10 mouse cellular contexts compared by ENCODE assay signal in genomic region chr7:80439032-80439760, GRCm38 (mm10). TPM values are rescaled to one million over a fixed set of nuclear protein-coding genes. Genes with fewer than 3 reads are reported as not detected.
DNase-seq lines count a peak whose midpoint lies in the region; ATAC-seq and TF ChIP-seq lines count a peak whose summit lies in the region.
"Had no signal": no experiment of that assay in that cellular context is flagged by ENCODE, and none has a peak within 500 bp of the region (broad histone marks: within the 10 kb centered on the region; RNA-seq: fewer than 3 reads in every experiment).

No protein-coding gene starts in this region.

- H3K27me3 ChIP-seq in hindbrain, embryonic 10.5 days (ENCODE audit: insufficient read depth, poor library complexity, severe bottlenecking), result peaks cover 14% of the 10 kb centered on the region
- no peaks in the 10 kb centered on the region for H3K27me3 ChIP-seq in hindbrain, embryonic 11.5 days (ENCODE audit: control insufficient read depth, insufficient read depth, low read length)
- H3K27me3 ChIP-seq in midbrain, postnatal 0 days (ENCODE audit: insufficient read depth, low read length), result no peaks in the 10 kb centered on the region
- no peaks in the 10 kb centered on the region for H3K27me3 ChIP-seq in midbrain, embryonic 11.5 days (ENCODE audit: control insufficient read depth, insufficient read depth, low read length)
- no peaks in the 10 kb centered on the region for H3K27me3 ChIP-seq in embryonic facial prominence, embryonic 13.5 days
- no peaks in the 10 kb centered on the region for H3K27me3 ChIP-seq in neural tube, embryonic 15.5 days (replicated peaks)
- H3K27me3 ChIP-seq: midbrain, embryonic 12.5 days had no signal

- 0 out of 2 replicates have a peak overlapping the region, but pooled peaks have one; percentile 11 for H3K4me3 ChIP-seq in hindbrain, embryonic 10.5 days
- H3K4me3 ChIP-seq in hindbrain, embryonic 11.5 days (ENCODE audit: low read depth, low read length), result no peak overlapping the region
- no peak overlapping the region for H3K4me3 ChIP-seq in midbrain, postnatal 0 days (ENCODE audit: low read depth, low read length)
- no peak overlapping the region for H3K4me3 ChIP-seq in midbrain, embryonic 11.5 days (ENCODE audit: low read depth, low read length)
- no peak overlapping the region; the same call in 1 of the 2 replicates for H3K4me3 ChIP-seq in embryonic facial prominence, embryonic 13.5 days
- H3K4me3 ChIP-seq in neural tube, embryonic 15.5 days (replicated peaks), result no peak overlapping the region
- H3K4me3 ChIP-seq: midbrain, embryonic 12.5 days had no signal

- DNase-seq in hindbrain, embryonic 10.5 days (ENCODE audit: low spot score), result no peak
- DNase-seq in hindbrain, embryonic 11.5 days (ENCODE audit: low spot score), result no peak
- peak; percentile 56 for DNase-seq in midbrain, postnatal 0 days (ENCODE audit: low spot score)
- DNase-seq in midbrain, embryonic 11.5 days (ENCODE audit: low spot score, missing footprints), result no peak
- DNase-seq: cerebellum, adult 11 months had no signal

- H3K9me3 ChIP-seq in hindbrain, embryonic 10.5 days, result no peaks in the 10 kb centered on the region
- no peaks in the 10 kb centered on the region for H3K9me3 ChIP-seq in hindbrain, embryonic 11.5 days (ENCODE audit: control insufficient read depth, low read length)
- H3K9me3 ChIP-seq in midbrain, postnatal 0 days (ENCODE audit: low read length), result no peaks in the 10 kb centered on the region
- no peaks in the 10 kb centered on the region for H3K9me3 ChIP-seq in midbrain, embryonic 11.5 days (ENCODE audit: control insufficient read depth, low read length)
- H3K9me3 ChIP-seq in embryonic facial prominence, embryonic 13.5 days, result no peaks in the 10 kb centered on the region
- no peaks in the 10 kb centered on the region for H3K9me3 ChIP-seq in neural tube, embryonic 15.5 days (replicated peaks)
- H3K9me3 ChIP-seq: midbrain, embryonic 12.5 days had no signal

- TF ChIP-seq CTCF in midbrain, postnatal 0 days (IDR thresholded peaks at IDR 0.05), result no peak

- no peak overlapping the region for H3K9ac ChIP-seq in hindbrain, embryonic 11.5 days (ENCODE audit: low read depth, low read length)
- H3K9ac ChIP-seq in midbrain, postnatal 0 days (replicated peaks; ENCODE audit: low read length, poor library complexity, severe bottlenecking), result no peak overlapping the region
- H3K9ac ChIP-seq in midbrain, embryonic 11.5 days (ENCODE audit: low read length), result no peak overlapping the region
- no peak overlapping the region for H3K9ac ChIP-seq in embryonic facial prominence, embryonic 13.5 days
- no peak overlapping the region for H3K9ac ChIP-seq in neural tube, embryonic 15.5 days (replicated peaks)
- H3K9ac ChIP-seq: midbrain, embryonic 12.5 days had no signal

- H3K27ac ChIP-seq in hindbrain, embryonic 10.5 days, result no peak overlapping the region
- no peak overlapping the region for H3K27ac ChIP-seq in hindbrain, embryonic 11.5 days (ENCODE audit: low read depth, low read length)
- H3K27ac ChIP-seq in midbrain, postnatal 0 days (ENCODE audit: low read depth, low read length), result no peak overlapping the region
- H3K27ac ChIP-seq in midbrain, embryonic 11.5 days (ENCODE audit: low read depth, low read length), result no peak overlapping the region
- no peak overlapping the region for H3K27ac ChIP-seq in embryonic facial prominence, embryonic 13.5 days
- H3K27ac ChIP-seq in neural tube, embryonic 15.5 days (replicated peaks), result no peak overlapping the region
- H3K27ac ChIP-seq: midbrain, embryonic 12.5 days had no signal

- peaks cover 39% of the 10 kb centered on the region for H3K4me1 ChIP-seq in hindbrain, embryonic 10.5 days (replicated peaks)
- H3K4me1 ChIP-seq in hindbrain, embryonic 11.5 days (replicated peaks; ENCODE audit: control insufficient read depth, insufficient read depth, low read length), result no peaks in the 10 kb centered on the region
- no peaks in the 10 kb centered on the region for H3K4me1 ChIP-seq in midbrain, postnatal 0 days (ENCODE audit: insufficient read depth, low read length)
- H3K4me1 ChIP-seq in midbrain, embryonic 11.5 days (ENCODE audit: control insufficient read depth, insufficient read depth, low read length), result no peaks in the 10 kb centered on the region; the same call in 1 of the 2 replicates
- H3K4me1 ChIP-seq in embryonic facial prominence, embryonic 13.5 days, result peaks cover 29% of the 10 kb centered on the region
- peaks cover 6% of the 10 kb centered on the region; the same call in 1 of the 2 replicates for H3K4me1 ChIP-seq in neural tube, embryonic 15.5 days
- H3K4me1 ChIP-seq: midbrain, embryonic 12.5 days had no signal

- H3K36me3 ChIP-seq in hindbrain, embryonic 10.5 days, result no peaks in the 10 kb centered on the region
- H3K36me3 ChIP-seq in hindbrain, embryonic 11.5 days (ENCODE audit: control insufficient read depth, insufficient read depth, low read length), result no peaks in the 10 kb centered on the region
- no peaks in the 10 kb centered on the region for H3K36me3 ChIP-seq in midbrain, postnatal 0 days (ENCODE audit: insufficient read depth, low read length)
- H3K36me3 ChIP-seq in midbrain, embryonic 11.5 days (ENCODE audit: control insufficient read depth, insufficient read depth, low read length), result no peaks in the 10 kb centered on the region
- no peaks in the 10 kb centered on the region for H3K36me3 ChIP-seq in embryonic facial prominence, embryonic 13.5 days
- no peaks in the 10 kb centered on the region for H3K36me3 ChIP-seq in neural tube, embryonic 15.5 days
- H3K36me3 ChIP-seq: midbrain, embryonic 12.5 days had no signal

- 38% methylated on average over 15 of the region's 15 CpGs for WGBS in hindbrain, embryonic 10.5 days
- 34% methylated on average over 15 of the region's 15 CpGs for WGBS in hindbrain, embryonic 11.5 days
- 35% methylated on average over 14 of the region's 15 CpGs for WGBS in midbrain, postnatal 0 days
- WGBS in midbrain, embryonic 11.5 days, result 41% methylated on average over 15 of the region's 15 CpGs
- 22% methylated on average over 15 of the region's 15 CpGs for WGBS in embryonic facial prominence, embryonic 13.5 days
- 32% methylated on average over 15 of the region's 15 CpGs for WGBS in neural tube, embryonic 15.5 days

- ATAC-seq in hindbrain, embryonic 11.5 days (ENCODE audit: low FRiP score), result no peak
- ATAC-seq in midbrain, postnatal 0 days (ENCODE audit: low FRiP score), result no peak
- no peak for ATAC-seq in midbrain, embryonic 11.5 days (ENCODE audit: low FRiP score)
- ATAC-seq in embryonic facial prominence, embryonic 13.5 days (ENCODE audit: insufficient number of reproducible peaks, insufficient read depth, low FRiP score, low TSS enrichment, low read depth), result no peak
- no peak for ATAC-seq in neural tube, embryonic 15.5 days (ENCODE audit: low FRiP score)
- ATAC-seq in CD4-positive, CD25-positive, alpha-beta regulatory T cell, adult 4 months, result no peak
- ATAC-seq in megakaryocyte, adult 5-6 weeks (ENCODE audit: poor library complexity, severe bottlenecking), result no peak

- no peak overlapping the region for H3K4me2 ChIP-seq in hindbrain, embryonic 11.5 days (replicated peaks; ENCODE audit: low read depth, low read length)
- no peak overlapping the region for H3K4me2 ChIP-seq in midbrain, postnatal 0 days (ENCODE audit: low read depth, low read length, poor library complexity, severe bottlenecking)
- H3K4me2 ChIP-seq in midbrain, embryonic 11.5 days, result no peak overlapping the region
- H3K4me2 ChIP-seq in embryonic facial prominence, embryonic 13.5 days, result peak overlapping the region; percentile 44
- peak overlapping the region; percentile 19; the same call in 1 of the 2 replicates for H3K4me2 ChIP-seq in neural tube, embryonic 15.5 days
- H3K4me2 ChIP-seq: midbrain, embryonic 12.5 days had no signal

RNA-seq across cellular contexts. Expression of gene Furin, which starts 34.0 kb away (rescaled TPM):
- polyA plus RNA-seq in hindbrain, embryonic 10.5 days (2016; fragmentation: Nextera tagmentation; extraction: Ambion mirVana), result 4.6 and 5.2 TPM in 2 replicates
- 3.4 and 4.1 TPM in 2 replicates for polyA plus RNA-seq in hindbrain, embryonic 11.5 days (2014; fragmentation: Nextera tagmentation; extraction: Ambion mirVana)
- 16.6 TPM in 2 replicates for total RNA-seq in midbrain, postnatal 0 days (2014; rRNA removed)
- polyA plus RNA-seq in midbrain, postnatal 0 days (2015; fragmentation: Nextera tagmentation; extraction: Ambion mirVana), result 5.0 and 6.0 TPM in 2 replicates
- polyA plus RNA-seq in midbrain, embryonic 11.5 days (2014; fragmentation: Nextera tagmentation; extraction: Ambion mirVana), result 2.7 TPM in 2 replicates
- 10.9 and 11.0 TPM in 2 replicates for polyA plus RNA-seq in embryonic facial prominence, embryonic 13.5 days (2015; fragmentation: Nextera tagmentation; extraction: Ambion mirVana)
- 5.6 and 6.2 TPM in 2 replicates for polyA plus RNA-seq in neural tube, embryonic 15.5 days (2015; fragmentation: Nextera tagmentation; extraction: Ambion mirVana)
- 1 to 10 TPM; 5.5 to 7.3 TPM for polyA plus RNA-seq in CD4-positive, CD25-positive, alpha-beta regulatory T cell, adult 4 months (2017; shearing (Covaris generic))
- 28.0 and 34.1 TPM in 2 replicates for total RNA-seq in megakaryocyte, adult 5-6 weeks (2015)
- 13.8 and 21.3 TPM in 2 replicates for total RNA-seq in megakaryocyte, adult 5-6 weeks (2017)

RNA-seq across cellular contexts. Expression of gene Fes, which starts 51.5 kb away (rescaled TPM):
- polyA plus RNA-seq in hindbrain, embryonic 10.5 days (2016; fragmentation: Nextera tagmentation; extraction: Ambion mirVana), result 10.4 and 11.6 TPM in 2 replicates
- 5.8 and 9.5 TPM in 2 replicates for polyA plus RNA-seq in hindbrain, embryonic 11.5 days (2014; fragmentation: Nextera tagmentation; extraction: Ambion mirVana)
- 4.3 and 7.9 TPM in 2 replicates for total RNA-seq in midbrain, postnatal 0 days (2014; rRNA removed)
- polyA plus RNA-seq in midbrain, postnatal 0 days (2015; fragmentation: Nextera tagmentation; extraction: Ambion mirVana), result 3.1 and 3.7 TPM in 2 replicates
- polyA plus RNA-seq in midbrain, embryonic 11.5 days (2014; fragmentation: Nextera tagmentation; extraction: Ambion mirVana), result 7.3 and 7.6 TPM in 2 replicates
- 12.8 and 13.8 TPM in 2 replicates for polyA plus RNA-seq in embryonic facial prominence, embryonic 13.5 days (2015; fragmentation: Nextera tagmentation; extraction: Ambion mirVana)
- polyA plus RNA-seq in neural tube, embryonic 15.5 days (2015; fragmentation: Nextera tagmentation; extraction: Ambion mirVana), result 4.5 and 7.7 TPM in 2 replicates
- 1 to 10 TPM in 1 of 2 experiments, under 1 TPM in 1; 0.11 to 2.5 TPM for polyA plus RNA-seq in CD4-positive, CD25-positive, alpha-beta regulatory T cell, adult 4 months (2017; shearing (Covaris generic))
- 260 and 265 TPM in 2 replicates for total RNA-seq in megakaryocyte, adult 5-6 weeks (2015)
- total RNA-seq in megakaryocyte, adult 5-6 weeks (2017), result 252 and 267 TPM in 2 replicates

Comparison
In these comparisons a context has a peak if more than half of its experiments do, and no peak if none do; other contexts are left out.
1. H3K4me2 ChIP-seq: peak in embryonic facial prominence, embryonic 13.5 days (single experiment) and neural tube, embryonic 15.5 days (single experiment); none in hindbrain, embryonic 11.5 days (single experiment), midbrain, postnatal 0 days (single experiment) and midbrain, embryonic 11.5 days (single experiment).